Mouse (Mus musculus) hindbrain, embryonic 10.5 days (tissue): ENCODE measurements around the gene Me3. TPM values are rescaled to one million over a fixed set of nuclear protein-coding genes. Genes with fewer than 3 reads are reported as not detected.

Experiments
- DNase-seq: peaks from one replicate; pipeline ENCODE4 v3.0.0-alpha.2; 2017; ENCODE audit warnings: low spot score
- H3K27ac ChIP-seq: fragments of 300-500 bp; sonication (generic); 2 replicates; pipeline ENCODE4 v1.5.1; 2016; ENCODE audit warnings: mild to moderate bottlenecking, moderate library complexity
- H3K27me3 ChIP-seq: fragments of 300-500 bp; sonication (generic); 2 replicates; pipeline ENCODE4 v1.6.1; 2016; ENCODE audit warnings: mild to moderate bottlenecking; ENCODE audit not compliant: poor library complexity, insufficient read depth, severe bottlenecking
- H3K36me3 ChIP-seq: fragments of 300-500 bp; sonication (generic); 2 replicates; pipeline ENCODE4 v1.6.1; 2016; ENCODE audit warnings: mild to moderate bottlenecking, moderate library complexity
- H3K4me1 ChIP-seq: fragments of 300-500 bp; sonication (generic); replicated peaks from 2 replicates; pipeline ENCODE4 v1.6.1; 2016; ENCODE audit warnings: mild to moderate bottlenecking
- H3K4me3 ChIP-seq: fragments of 300-500 bp; sonication (generic); 2 replicates; pipeline ENCODE4 v1.5.1; 2016; ENCODE audit warnings: mild to moderate bottlenecking, moderate library complexity
- H3K9me3 ChIP-seq: fragments of 300-500 bp; sonication (generic); 2 replicates; pipeline ENCODE4 v1.6.1; 2016; ENCODE audit warnings: mild to moderate bottlenecking, moderate library complexity
- WGBS: fragments of 180-500 bp; shearing (Covaris S2); methylation state at CpG from one replicate; pipeline ENCODE4 v1.1.7; 2016; 5-methylcytosine and 5-hydroxymethylcytosine counted together
- polyA plus RNA-seq: library from polyadenylated mRNA; unstranded; fragments of >200 nt; fragmentation: Nextera tagmentation; extraction: Ambion mirVana; gene quantifications from 2 replicates; pipeline ENCODE4 v1.2.1, GENCODE M21; 2016

Gene Me3
- polyA plus RNA-seq, 1 experiment from 2014 or later: 3.3 TPM

- DNase-seq: no peak
- no peaks in the 10 kb centered on the region for H3K27me3 ChIP-seq
- WGBS: 81% methylated on average over 10 of the region's 10 CpGs
- H3K36me3 ChIP-seq: no peaks in the 10 kb centered on the region
- H3K27ac ChIP-seq: no peak overlapping the region
- peaks cover 13% of the 10 kb centered on the region for H3K4me1 ChIP-seq
- no peaks in the 10 kb centered on the region for H3K9me3 ChIP-seq
- H3K4me3 ChIP-seq: no peak overlapping the region
Observed at GRCm38 (mm10) chr7:89852158-89853095, 220.2 kb downstream of the Me3 start.

GRCm38 (mm10) chr7:89853131-89853530 is 220.9 kb downstream of the Me3 start:
- H3K36me3 ChIP-seq: no peaks in the 10 kb centered on the region
- H3K27me3 ChIP-seq: no peaks in the 10 kb centered on the region
- no peak overlapping the region for H3K4me3 ChIP-seq
- peaks cover 13% of the 10 kb centered on the region for H3K4me1 ChIP-seq
- no peak overlapping the region for H3K27ac ChIP-seq
- no peaks in the 10 kb centered on the region for H3K9me3 ChIP-seq
- 88% methylated on average over 5 of the region's 5 CpGs for WGBS
- DNase-seq: no peak

DNA sequence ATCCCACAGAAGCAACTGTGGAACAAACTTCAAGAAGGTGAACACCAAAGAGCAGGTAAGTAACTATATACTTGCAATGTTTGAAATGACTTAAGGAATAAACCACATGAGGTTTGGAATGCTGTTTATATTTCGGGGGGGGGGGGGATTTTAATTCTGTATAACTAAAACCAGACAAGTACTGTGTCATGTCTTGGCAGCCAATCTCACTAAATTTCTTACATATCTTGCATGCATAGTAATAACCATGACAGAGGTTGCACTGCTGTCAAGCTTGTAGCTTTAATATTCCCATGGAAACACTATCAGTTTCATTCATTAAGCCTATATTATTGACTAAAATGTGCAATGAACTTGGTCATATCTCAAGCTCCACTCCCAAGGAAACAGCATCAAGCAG is 223.0 kb downstream of the Me3 start:
- Histone ChIP-seq H3K9me3 (no peaks in the 10 kb centered on the region), H3K4me3 (no peak overlapping the region), H3K4me1 (peaks cover 13% of the 10 kb centered on the region), H3K36me3 (no peaks in the 10 kb centered on the region), H3K27ac (no peak overlapping the region), H3K27me3 (no peaks in the 10 kb centered on the region)
- WGBS: 87% methylated on average over 1 of the region's 1 CpGs
- DNase-seq: no peak

DNA sequence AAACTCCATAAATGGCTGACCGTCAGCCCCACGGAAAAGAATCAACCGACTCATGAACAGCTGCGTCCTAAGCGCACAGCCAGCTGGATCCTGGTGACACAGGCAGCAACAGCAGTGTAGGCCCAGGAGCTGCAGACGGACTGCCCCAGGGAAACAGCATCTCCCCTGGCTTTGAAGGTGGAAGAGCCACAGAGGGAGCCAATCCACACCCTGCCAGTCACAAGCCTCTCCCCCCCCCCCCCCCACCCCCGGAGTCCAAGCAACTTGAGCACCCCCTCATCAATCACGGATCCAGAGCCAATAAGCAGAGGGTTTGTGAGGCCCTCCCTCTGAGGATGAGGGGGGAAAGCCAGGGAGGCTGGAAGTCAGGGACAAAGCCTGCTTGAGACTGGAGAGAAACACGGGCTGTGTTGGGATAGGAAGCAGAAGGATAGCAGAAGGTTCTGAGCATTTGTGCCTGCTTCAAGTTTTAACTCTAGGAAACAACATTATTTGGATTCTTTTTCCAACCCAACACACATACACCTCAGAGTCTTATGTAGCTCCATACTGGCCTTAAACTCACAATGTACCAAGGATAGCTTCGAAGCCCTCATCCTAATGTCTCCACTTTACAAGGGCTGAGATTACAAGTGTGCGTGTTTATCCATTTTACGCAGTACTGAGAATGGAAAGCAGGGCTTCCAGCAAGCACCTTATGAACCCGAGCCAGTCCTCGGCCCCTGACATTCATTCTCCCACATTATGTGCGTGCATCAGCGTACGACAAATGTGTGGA is 224.4 kb downstream of the Me3 start:
- Histone ChIP-seq H3K36me3 (no peaks in the 10 kb centered on the region), H3K4me3 (no peak overlapping the region), H3K27ac (peak overlapping the region; percentile 71), H3K27me3 (no peaks in the 10 kb centered on the region), H3K4me1 (peaks cover 13% of the 10 kb centered on the region), H3K9me3 (no peaks in the 10 kb centered on the region)
- DNase-seq: peak; percentile 68
- WGBS: 52% methylated on average over 17 of the region's 17 CpGs

DNA sequence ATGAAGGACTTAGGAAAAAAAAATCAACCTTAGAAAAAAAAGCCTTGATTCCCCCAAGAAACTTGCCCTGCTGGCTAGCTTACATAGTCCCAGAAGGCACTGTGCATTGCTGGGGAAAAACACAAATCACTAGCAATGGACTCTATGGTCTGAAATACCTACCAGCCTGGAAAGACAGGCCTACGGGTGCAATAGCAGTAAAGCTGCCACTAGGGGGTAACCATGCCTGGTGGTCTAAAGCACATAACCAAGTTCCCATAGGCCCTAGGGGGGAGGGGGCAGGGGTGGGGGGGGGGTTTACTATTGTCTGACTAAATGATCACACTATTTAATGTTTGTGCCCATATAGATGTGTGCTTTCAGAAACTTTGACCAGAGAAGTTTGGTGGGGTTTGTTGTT is 232.6 kb downstream of the Me3 start:
- 84% methylated on average over 1 of the region's 1 CpGs for WGBS
- no peaks in the 10 kb centered on the region for H3K27me3 ChIP-seq
- no peak overlapping the region for H3K4me3 ChIP-seq
- H3K36me3 ChIP-seq: no peaks in the 10 kb centered on the region
- H3K9me3 ChIP-seq: no peaks in the 10 kb centered on the region
- no peaks in the 10 kb centered on the region for H3K4me1 ChIP-seq
- no peak for DNase-seq
- no peak overlapping the region for H3K27ac ChIP-seq

- WGBS: 81% methylated on average over 5 of the region's 5 CpGs
- no peaks in the 10 kb centered on the region for H3K9me3 ChIP-seq
Observed at GRCm38 (mm10) chr7:89867221-89867620, 235.0 kb downstream of the Me3 start.

GRCm38 (mm10) chr7:89879686-89880085 is 247.5 kb downstream of the Me3 start:
- H3K4me1 ChIP-seq: 0 out of 2 replicates have a peak, but pooled peaks cover 6% of the 10 kb centered on the region

More at GRCm38 (mm10) chr7:89867221-89867620, 235.0 kb downstream of the Me3 start:
- H3K27ac ChIP-seq: no peak overlapping the region
- no peaks in the 10 kb centered on the region for H3K27me3 ChIP-seq
- H3K4me3 ChIP-seq: no peak overlapping the region
- DNase-seq: no peak
- no peaks in the 10 kb centered on the region for H3K4me1 ChIP-seq
- H3K36me3 ChIP-seq: no peaks in the 10 kb centered on the region

GRCm38 (mm10) chr7:89884551-89884950 is 252.4 kb downstream of the Me3 start:
- H3K4me1 ChIP-seq: 0 out of 2 replicates have a peak, but pooled peaks cover 6% of the 10 kb centered on the region
- H3K27ac ChIP-seq: no peak overlapping the region
- 84% methylated on average over 3 of the region's 3 CpGs for WGBS
- H3K9me3 ChIP-seq: no peaks in the 10 kb centered on the region
- DNase-seq: no peak
- H3K36me3 ChIP-seq: no peaks in the 10 kb centered on the region
- H3K4me3 ChIP-seq: no peak overlapping the region
- H3K27me3 ChIP-seq: no peaks in the 10 kb centered on the region

More at GRCm38 (mm10) chr7:89879686-89880085, 247.5 kb downstream of the Me3 start:
- Histone ChIP-seq H3K36me3 (no peaks in the 10 kb centered on the region), H3K27ac (no peak overlapping the region), H3K4me3 (no peak overlapping the region), H3K27me3 (no peaks in the 10 kb centered on the region), H3K9me3 (no peaks in the 10 kb centered on the region)
- no peak for DNase-seq
- WGBS: 88% methylated on average over 1 of the region's 1 CpGs

- DNase-seq: no peak
- H3K9me3 ChIP-seq: no peaks in the 10 kb centered on the region
- H3K27ac ChIP-seq: no peak overlapping the region
- H3K27me3 ChIP-seq: no peaks in the 10 kb centered on the region
- H3K4me1 ChIP-seq: no peaks in the 10 kb centered on the region; the same call in 1 of the 2 replicates
- H3K4me3 ChIP-seq: no peak overlapping the region
- 86% methylated on average over 5 of the region's 5 CpGs for WGBS
- H3K36me3 ChIP-seq: no peaks in the 10 kb centered on the region
Observed at GRCm38 (mm10) chr7:89891412-89891811, 259.2 kb downstream of the Me3 start.

- WGBS: 30% methylated on average over 4 of the region's 4 CpGs
- H3K4me1 ChIP-seq: no peaks in the 10 kb centered on the region; the same call in 1 of the 2 replicates
- H3K27ac ChIP-seq: no peak overlapping the region
- no peaks in the 10 kb centered on the region for H3K27me3 ChIP-seq
- H3K36me3 ChIP-seq: no peaks in the 10 kb centered on the region
- peak; percentile 16 for DNase-seq
- H3K9me3 ChIP-seq: no peaks in the 10 kb centered on the region
- no peak overlapping the region for H3K4me3 ChIP-seq
Observed at GRCm38 (mm10) chr7:89891856-89892255, 259.7 kb downstream of the Me3 start.

GRCm38 (mm10) chr7:89903007-89903406 is 270.8 kb downstream of the Me3 start:
- no peak for DNase-seq
- Histone ChIP-seq H3K9me3 (no peaks in the 10 kb centered on the region), H3K27me3 (no peaks in the 10 kb centered on the region), H3K27ac (no peak overlapping the region), H3K4me3 (peak overlapping the region; percentile 18; the same call in 1 of the 2 replicates), H3K36me3 (no peaks in the 10 kb centered on the region), H3K4me1 (peaks cover 12% of the 10 kb centered on the region)
- 87% methylated on average over 8 of the region's 8 CpGs for WGBS

- DNase-seq: peak; percentile 49
- H3K27me3 ChIP-seq: no peaks in the 10 kb centered on the region
- no peaks in the 10 kb centered on the region for H3K9me3 ChIP-seq
- H3K27ac ChIP-seq: no peak within 1 kb of the TSS
- H3K36me3 ChIP-seq: no peaks in the 10 kb centered on the region
- peaks cover 12% of the 10 kb centered on the region for H3K4me1 ChIP-seq
- peak within 1 kb of the TSS; percentile 18 for H3K4me3 ChIP-seq
- WGBS: 34% methylated on average over 22 of the region's 22 CpGs
Observed at GRCm38 (mm10) chr7:89903442-89904343, 271.5 kb downstream of the Me3 start, which contains the start of gene Ccdc81. Gene Ccdc81, minus strand, starts transcription at chr7:89903629.
